Mouse (Mus musculus) Patski (cell line): Measurements from ENCODE around the gene Thsd7b. TPM values are rescaled to one million over a fixed set of nuclear protein-coding genes. Genes with fewer than 3 reads are reported as not detected.
"Not testable (repeated sequence)": the region's sequence is repeated elsewhere in the genome, so short reads cannot be mapped to it uniquely, and the experiment has no call there.

Experiments
- ATAC-seq: fragments of 100-300 bp; one replicate; pipeline ENCODE4 v1.8.0; 2021
- CTCF ChIA-PET: fragments of 350-600 bp; sonication (Branson Sonifier 250); formaldehyde crosslinking; loops from one replicate; lab custom pipeline; 2022; ENCODE audit warnings: inconsistent platforms; lab: Charles Lee
- POLR2A ChIA-PET: fragments of 350-600 bp; sonication (Branson Sonifier 250); formaldehyde crosslinking; loops from one replicate; lab custom pipeline; 2022; ENCODE audit warnings: antibody characterized with exemption, inconsistent platforms; lab: Charles Lee
- DNase-seq: peaks from one replicate; pipeline ENCODE4 v3.0.0-alpha.2; 2011; ENCODE audit warnings: low read depth, low spot score
- H3K27me3 ChIP-seq: fragments of 371-371 bp; one replicate; pipeline ENCODE4 v1.5.1; 2021
- CTCF ChIP-seq: fragments of 100-300 bp; IDR thresholded peaks from one replicate; pipeline ENCODE4 v1.5.1; 2021
- in situ Hi-C: fragments of 300-500 bp; cut with MboI; formaldehyde crosslinking; loops from 3 replicates; pipeline ENCODE4 v1.11.1; 2018; ENCODE audit warnings: low pct_unique_long_range_greater_than_20kb, mixed read lengths
- polyA plus RNA-seq: library from polyadenylated mRNA; unstranded; gene quantifications from one replicate; pipeline ENCODE4 v1.2.3, GENCODE M21; 2021

Thsd7b gene
- polyA plus RNA-seq, 1 experiment from 2014 or later, result 0.18 TPM

GRCm38 (mm10) chr1:129635146-129635545, 362.0 kb downstream of the Thsd7b start:
- DNase-seq (no peak), ATAC-seq (no peak)
- in situ Hi-C loops, result no loop called here
- H3K27me3 ChIP-seq, result peaks cover 20% of the 10 kb centered on the region
- CTCF ChIA-PET, result no interaction called here
- POLR2A ChIA-PET, result no interaction called here
- no peak for TF ChIP-seq CTCF

DNA sequence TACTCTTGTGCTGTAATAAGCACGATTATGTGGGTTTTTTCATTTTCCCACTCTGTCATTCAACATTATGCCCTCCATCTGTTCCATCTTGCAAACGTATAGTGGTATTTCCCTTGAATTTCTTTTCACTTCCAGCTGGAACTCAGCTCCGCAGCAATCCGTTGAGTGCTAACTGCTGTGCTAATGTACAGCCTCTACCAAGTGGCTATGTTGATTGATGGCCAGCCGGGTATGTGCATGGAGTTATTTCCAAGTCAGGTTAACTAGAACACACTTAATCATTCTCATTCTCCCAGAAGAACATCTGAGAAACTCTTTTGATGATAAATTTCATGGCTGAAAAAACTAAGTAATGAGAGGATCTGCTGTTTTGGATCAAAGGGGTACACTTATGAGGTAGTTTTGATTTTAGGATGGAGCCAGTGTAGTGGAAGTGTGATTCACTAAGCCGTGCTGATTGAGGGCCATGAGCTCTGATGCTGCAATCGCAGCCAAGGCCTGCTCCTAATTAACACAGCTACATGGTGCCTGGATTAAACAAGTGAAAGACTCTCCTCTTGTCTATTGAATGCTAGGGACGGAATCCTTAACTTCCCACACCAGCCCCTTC, 371.3 kb downstream of the Thsd7b start:
- DNase-seq, result no peak
- CTCF ChIA-PET, result no interaction called here
- TF ChIP-seq CTCF, result no peak
- POLR2A ChIA-PET, result no interaction called here
- in situ Hi-C loops, result no loop called here
- no peaks in the 10 kb centered on the region for H3K27me3 ChIP-seq
- ATAC-seq, result no peak

DNA sequence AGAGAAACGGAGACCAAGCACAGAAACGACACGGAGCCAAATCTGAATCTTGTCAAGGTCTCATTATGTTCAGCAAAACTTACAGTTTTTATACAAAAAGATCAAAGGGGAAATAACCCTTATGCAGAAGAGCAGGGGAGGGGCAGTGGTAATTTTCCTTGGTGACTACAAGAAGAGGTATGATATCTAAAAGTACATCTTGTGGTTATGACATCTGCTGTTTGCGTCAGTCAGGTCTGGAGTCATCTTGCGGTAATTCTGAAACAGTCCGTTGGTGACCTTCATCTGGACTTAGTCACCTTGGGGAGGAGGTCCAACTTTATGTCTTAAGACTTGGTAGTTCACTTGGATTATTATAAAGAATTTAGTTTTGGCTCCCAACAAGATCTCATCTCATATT, 378.3 kb downstream of the Thsd7b start:
- in situ Hi-C loops, DNase-seq: not testable (repeated sequence)

GRCm38 (mm10) chr1:129658045-129658444, 384.9 kb downstream of the Thsd7b start:
- in situ Hi-C loops, result no loop called here
- ChIA-PET CTCF (no interaction called here), POLR2A (no interaction called here)
- no peak for ATAC-seq
- peaks cover 17% of the 10 kb centered on the region for H3K27me3 ChIP-seq
- DNase-seq, result no peak
- no peak for TF ChIP-seq CTCF

More for the DNA sequence above, 378.3 kb downstream of the Thsd7b start:
- ATAC-seq, POLR2A ChIA-PET, H3K27me3 ChIP-seq, CTCF ChIA-PET: not testable (repeated sequence)

DNA sequence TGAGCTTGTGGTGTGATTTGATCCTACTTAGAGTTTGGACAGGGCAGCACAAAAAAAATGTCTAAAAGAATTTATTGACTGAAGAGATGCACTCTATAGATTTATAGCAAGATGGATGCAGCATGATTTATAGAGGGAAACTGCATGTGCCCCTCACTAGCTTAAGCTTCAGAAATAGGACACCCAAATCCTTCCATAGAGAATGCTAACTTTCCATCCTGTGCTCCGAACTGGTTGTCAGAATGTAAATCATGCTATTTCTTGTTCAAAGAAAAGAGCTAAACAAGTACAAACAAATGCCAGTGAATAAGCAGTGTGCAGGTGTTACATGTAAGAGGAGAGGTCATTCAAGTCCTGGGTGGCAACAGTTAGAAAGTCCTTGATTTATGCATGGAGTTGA, 402.8 kb downstream of the Thsd7b start:
- in situ Hi-C loops, result no loop called here
- DNase-seq, result no peak
- peaks cover 31% of the 10 kb centered on the region for H3K27me3 ChIP-seq
- CTCF ChIA-PET, result interaction anchor here (1.0 kb wide), 1 partner anchor 9 kb away, joined by 3 read pairs; no protein-coding TSS in a partner anchor
- no peak for TF ChIP-seq CTCF
- ATAC-seq, result no peak
- POLR2A ChIA-PET, result no interaction called here

- ChIA-PET POLR2A (no interaction called here), CTCF (interaction anchor here (0.8 to 1.2 kb wide), 2 partner anchors 10 to 16 kb away, joined by 3 read pairs; no protein-coding TSS in a partner anchor)
- in situ Hi-C loops, result no loop called here
- no peak for DNase-seq
- no peak for ATAC-seq
- H3K27me3 ChIP-seq, result peaks cover 25% of the 10 kb centered on the region
- TF ChIP-seq CTCF, result no peak
Observed at GRCm38 (mm10) chr1:129678851-129679250, 405.7 kb downstream of the Thsd7b start.

GRCm38 (mm10) chr1:129705701-129706100, 432.6 kb downstream of the Thsd7b start:
- DNase-seq, result no peak
- no peak for TF ChIP-seq CTCF
- in situ Hi-C loops, result no loop called here
- no peak for ATAC-seq
- ChIA-PET POLR2A (no interaction called here), CTCF (no interaction called here)
- peaks cover 8% of the 10 kb centered on the region for H3K27me3 ChIP-seq

GRCm38 (mm10) chr1:129712706-129713105, 439.6 kb downstream of the Thsd7b start:
- in situ Hi-C loops, result no loop called here
- peaks cover 6% of the 10 kb centered on the region for H3K27me3 ChIP-seq
- ChIA-PET CTCF (no interaction called here), POLR2A (interaction anchor here (0.7 kb wide), 1 partner anchor 27 kb away, joined by 4 read pairs; no protein-coding TSS in a partner anchor)
- TF ChIP-seq CTCF, result no peak
- ATAC-seq, result no peak
- DNase-seq, result no peak

GRCm38 (mm10) chr1:129713571-129713970, 440.5 kb downstream of the Thsd7b start:
- CTCF ChIA-PET, result no interaction called here
- no peak for TF ChIP-seq CTCF
- peaks cover 3% of the 10 kb centered on the region for H3K27me3 ChIP-seq
- in situ Hi-C loops, result no loop called here
- ATAC-seq, result no peak
- POLR2A ChIA-PET, result no interaction called here
- no peak for DNase-seq

GRCm38 (mm10) chr1:129719592-129719991, 446.5 kb downstream of the Thsd7b start:
- ATAC-seq (no peak), DNase-seq (no peak)
- TF ChIP-seq CTCF, result peak; percentile 52
- ChIA-PET CTCF (no interaction called here), POLR2A (no interaction called here)
- in situ Hi-C loops, result no loop called here
- H3K27me3 ChIP-seq, result peaks cover 3% of the 10 kb centered on the region

- peaks cover 16% of the 10 kb centered on the region for H3K27me3 ChIP-seq
- DNase-seq (no peak), ATAC-seq (no peak)
- POLR2A ChIA-PET, result no interaction called here
- no peak for TF ChIP-seq CTCF
- in situ Hi-C loops, result no loop called here
- CTCF ChIA-PET, result no interaction called here
Observed at GRCm38 (mm10) chr1:129731991-129732390, 458.9 kb downstream of the Thsd7b start.

DNA sequence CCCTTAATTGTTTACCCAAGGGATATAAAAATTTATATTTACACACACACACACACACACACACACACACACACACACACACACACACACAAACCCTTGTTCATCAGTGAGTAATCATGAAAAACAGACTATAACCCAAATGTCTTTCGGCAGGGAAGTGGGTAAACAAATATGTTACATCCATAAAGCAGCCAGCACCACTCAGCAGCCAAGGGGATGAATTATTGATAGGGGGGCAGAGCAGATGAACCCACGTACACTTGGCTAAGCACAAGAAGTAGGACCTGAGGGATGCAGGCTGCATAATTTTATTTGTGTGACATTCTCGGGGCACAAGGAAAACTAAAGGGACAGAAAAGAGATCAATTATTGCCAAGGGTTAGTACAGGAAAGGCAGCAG, 474.5 kb downstream of the Thsd7b start:
- in situ Hi-C loops, result no loop called here
- ATAC-seq, result no peak
- ChIA-PET POLR2A (no interaction called here), CTCF (no interaction called here)
- no peak for TF ChIP-seq CTCF
- DNase-seq, result no peak
- peaks cover under 1% of the 10 kb centered on the region for H3K27me3 ChIP-seq
